Mouse (Mus musculus) large intestine, adult 2 months (tissue): ENCODE data around the gene Aspn. TPM values are rescaled to one million over a fixed set of nuclear protein-coding genes. Genes with fewer than 3 reads are reported as not detected.
"Not testable (repeated sequence)": the region's sequence is repeated elsewhere in the genome, so short reads cannot be mapped to it uniquely, and the experiment has no call there.

Source experiments
- DNase-seq: peaks from one replicate; pipeline ENCODE4 v3.0.0-alpha.2; 2012; ENCODE audit warnings: low read depth, low spot score
- WGBS: fragments of 180-500 bp; shearing (Covaris S2); methylation state at CpG from one replicate; pipeline ENCODE4 v1.1.7; 2018; 5-methylcytosine and 5-hydroxymethylcytosine counted together
- polyA plus RNA-seq: library from polyadenylated mRNA; depleted of rRNA; stranded (reverse); fragments of >200 nt; gene quantifications from 2 replicates; pipeline ENCODE4 v1.2.3, GENCODE M21; 2012; rRNA removed

Aspn gene
- polyA plus RNA-seq, 1 experiment = 2.1 TPM

- 67% methylated on average over 8 of the region's 8 CpGs for WGBS
These were observed 37.6 kb downstream of the Aspn start, which contains the start of gene Omd for GRCm38 (mm10) chr13:49581541-49582530. Gene Omd, plus strand, starts transcription at chr13:49582462.

GRCm38 (mm10) chr13:49583859-49584258 is 39.6 kb downstream of the Aspn start:
- DNase-seq = no peak

More at GRCm38 (mm10) chr13:49581541-49582530, 37.6 kb downstream of the Aspn start, which contains the start of gene Omd:
- no peak for DNase-seq

GRCm38 (mm10) chr13:49584307-49585005 is 40.2 kb downstream of the Aspn start:
- DNase-seq = no peak
- 71% methylated on average over 8 of the region's 8 CpGs for WGBS

DNA sequence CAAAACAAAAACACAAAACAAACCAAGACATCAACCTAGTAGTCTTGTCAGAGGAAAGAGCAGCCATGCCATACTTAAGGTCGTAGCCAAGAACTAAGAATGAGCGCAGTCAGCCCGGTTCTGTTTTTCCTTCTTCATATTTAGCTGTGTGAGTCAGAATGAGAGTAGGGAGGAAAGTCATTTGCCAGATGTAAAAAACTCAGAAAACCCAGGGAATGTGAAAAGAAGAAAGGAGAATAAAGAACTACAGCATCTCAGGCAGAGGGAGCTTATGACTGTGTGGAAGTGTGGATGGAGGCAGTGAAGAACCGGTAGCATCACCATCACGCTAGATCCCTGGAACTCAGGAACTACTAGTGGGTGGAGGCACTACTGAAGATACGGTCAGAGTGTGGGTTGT is 41.8 kb downstream of the Aspn start:
- DNase-seq = no peak
- 79% methylated on average over 6 of the region's 6 CpGs for WGBS

DNA sequence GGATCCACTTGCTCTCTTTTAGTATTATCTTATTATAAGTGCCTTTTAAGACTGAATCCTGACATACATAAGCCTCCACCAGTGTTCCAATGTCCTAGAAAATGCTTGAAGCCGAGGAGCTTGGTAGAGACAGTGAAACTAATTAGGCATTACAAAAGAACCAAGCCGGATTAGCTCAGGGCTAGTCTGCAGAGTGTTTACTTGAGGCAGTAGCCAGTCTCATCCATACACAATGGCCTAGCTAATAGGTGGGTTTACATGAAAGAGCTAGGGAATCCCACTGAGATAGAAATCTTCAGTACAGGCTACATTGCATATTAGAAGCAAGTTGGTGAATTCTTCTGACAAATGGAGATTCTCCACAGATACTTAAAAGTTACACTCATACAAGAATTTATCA is 58.3 kb downstream of the Aspn start:
- DNase-seq = not testable (repeated sequence)
- 87% methylated on average over 2 of the region's 2 CpGs for WGBS

DNA sequence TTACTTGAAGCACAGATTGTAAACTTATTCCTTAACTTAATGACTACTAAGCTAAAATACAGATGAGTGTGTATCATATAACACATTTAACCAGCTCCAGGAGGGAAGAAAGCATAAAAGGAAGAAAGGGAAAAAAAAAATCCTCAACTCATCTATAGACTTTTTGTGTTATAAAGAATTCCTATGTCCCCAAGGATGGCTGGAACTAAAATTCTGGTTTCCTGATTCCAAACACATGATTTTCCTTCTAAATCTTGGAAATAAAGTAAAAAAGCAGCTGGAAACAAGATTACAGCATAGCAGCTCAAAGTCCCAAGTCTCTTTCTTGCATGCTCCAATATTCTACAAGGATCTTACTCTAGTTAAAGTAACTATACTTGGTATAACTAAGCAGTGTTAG is 59.4 kb downstream of the Aspn start:
- DNase-seq = no peak

- DNase-seq = no peak
- 70% methylated on average over 4 of the region's 4 CpGs for WGBS
These were observed 63.5 kb downstream of the Aspn start, which contains the start of gene Ogn for GRCm38 (mm10) chr13:49607714-49608113. Gene Ogn, plus strand, starts transcription at chr13:49608046.

DNA sequence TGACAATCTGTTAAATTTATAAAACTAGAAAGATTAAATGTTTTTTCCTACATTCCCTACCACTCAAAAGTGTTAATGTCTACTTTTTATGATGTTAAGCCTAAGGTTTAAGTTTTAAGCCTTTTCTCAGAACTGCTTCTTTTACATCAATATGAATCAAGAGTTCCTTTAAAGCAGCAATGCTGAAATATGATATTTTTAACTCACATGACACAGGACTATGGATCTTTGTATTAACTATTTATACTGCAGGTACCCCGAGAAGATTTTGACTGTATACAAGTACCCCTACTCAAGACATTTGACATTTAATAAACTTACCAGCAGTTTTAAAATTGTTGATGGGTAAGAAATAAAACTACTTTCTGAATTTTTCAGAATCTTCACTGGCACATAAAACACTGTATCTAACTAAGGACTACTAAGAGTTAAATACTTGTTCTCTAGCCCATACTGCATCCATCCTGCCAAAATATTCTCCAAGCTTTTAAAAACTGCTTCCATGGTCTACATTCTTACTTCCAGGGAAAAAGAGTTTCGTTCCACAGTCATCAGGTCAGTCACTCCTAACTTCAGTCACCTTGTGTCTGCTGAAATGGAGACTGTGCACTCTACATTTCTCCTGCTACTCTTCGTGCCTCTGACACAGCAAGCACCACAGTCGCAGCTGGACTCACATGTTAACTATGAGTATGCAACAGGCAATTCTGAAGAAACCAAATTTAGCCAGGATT is 64.5 kb downstream of the Aspn start:
- DNase-seq = no peak
- 71% methylated on average over 4 of the region's 4 CpGs for WGBS

GRCm38 (mm10) chr13:49617021-49617420 is 72.8 kb downstream of the Aspn start:
- DNase-seq = no peak
- 90% methylated on average over 3 of the region's 3 CpGs for WGBS

Other genes starting within 250 kb of the Aspn start
- gene Fgd3, start 224.1 kb upstream of the Aspn start, polyA plus RNA-seq = 2.6 and 3.0 TPM in 2 replicates
- gene Bicd2, start 202.9 kb upstream of the Aspn start, polyA plus RNA-seq = 6.4 and 9.4 TPM in 2 replicates
- gene Ippk, start 123.2 kb upstream of the Aspn start, polyA plus RNA-seq = 7.7 and 8.1 TPM in 2 replicates
- 0.07 TPM in 1 of 2 replicates, not detected in the other for gene Tes3-ps, start 51.1 kb upstream of the Aspn start, polyA plus RNA-seq
- 0.67 and 0.71 TPM in 2 replicates for gene Ecm2, start 39.6 kb upstream of the Aspn start, polyA plus RNA-seq
- gene Omd, start 38.0 kb downstream of the Aspn start, polyA plus RNA-seq = not detected in 2 replicates
- 6.4 and 7.1 TPM in 2 replicates for gene Ogn, start 63.6 kb downstream of the Aspn start, polyA plus RNA-seq
- gene Cenpp, start 108.3 kb downstream of the Aspn start, polyA plus RNA-seq = 1.2 and 1.5 TPM in 2 replicates
- 0.84 and 1.4 TPM in 2 replicates for gene Nol8, start 108.6 kb downstream of the Aspn start, polyA plus RNA-seq
- gene Iars, start 137.7 kb downstream of the Aspn start, polyA plus RNA-seq = 17.9 and 25.0 TPM in 2 replicates